In the genomic region with DNA sequence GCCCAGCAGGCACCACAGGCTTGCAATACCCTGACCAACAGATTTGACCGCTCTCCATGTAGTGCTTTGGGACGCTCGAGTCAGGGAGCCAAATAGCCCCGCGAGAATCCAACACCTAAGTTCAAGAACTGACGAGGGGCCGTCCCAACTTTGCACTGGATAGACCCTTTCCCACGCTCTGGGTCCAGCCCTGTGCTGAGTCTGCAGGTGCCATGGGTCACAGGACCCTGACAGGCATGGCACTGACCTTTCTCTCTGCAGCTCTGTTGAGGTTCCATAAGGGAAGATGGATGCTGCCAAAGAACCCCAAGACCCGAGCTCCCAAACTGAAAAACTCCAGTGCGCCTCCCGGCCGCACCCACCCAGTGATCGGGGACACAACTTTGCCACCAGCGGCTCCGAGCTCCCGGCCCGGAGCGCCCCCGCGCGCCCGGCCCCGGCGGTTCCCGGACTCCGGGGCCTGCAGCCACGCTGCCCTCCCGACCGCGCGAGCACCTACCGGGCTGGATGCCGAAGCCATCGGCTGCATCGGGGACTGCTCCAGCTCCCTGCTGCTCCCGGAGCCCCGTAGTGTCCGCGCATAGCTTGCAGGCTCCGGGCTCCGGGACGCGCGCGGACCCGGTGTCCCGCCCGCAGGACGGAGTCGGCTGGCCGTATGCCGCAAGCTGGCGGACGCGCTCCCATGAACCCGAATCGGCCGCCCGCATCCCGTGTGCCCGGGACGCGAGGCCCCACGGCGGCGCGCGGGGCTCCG, we compare ENCODE assay signal across 7 mouse cellular contexts. TPM values are rescaled to one million over a fixed set of nuclear protein-coding genes. Genes with fewer than 3 reads are reported as not detected.
DNase-seq lines count a peak whose midpoint lies in the region; ATAC-seq and TF ChIP-seq lines count a peak whose summit lies in the region.

No protein-coding gene starts in this region.

- peak; percentile 71 for DNase-seq in brain, adult 2 months (ENCODE audit: low read depth, low spot score)
- DNase-seq in heart, adult 2 months: peak; percentile 83 to 85
- DNase-seq in kidney, adult 11 months: peak; percentile 67
- DNase-seq in limb, embryonic 11.5 days (ENCODE audit: low spot score): peak; percentile 65
- DNase-seq in midbrain, embryonic 11.5 days (ENCODE audit: low spot score, missing footprints): peak; percentile 94

- no peak for TF ChIP-seq POLR2A in cortical plate, adult 2 months (IDR thresholded peaks at IDR 0.05; ENCODE audit: extremely low read depth, insufficient read depth, low read length)
- TF ChIP-seq POLR2A in heart, adult 2 months (IDR thresholded peaks at IDR 0.05; ENCODE audit: insufficient read depth, low read depth, low read length): no peak

- TF ChIP-seq EP300 in heart, adult 2 months (IDR thresholded peaks at IDR 0.05; ENCODE audit: insufficient read depth, low read depth, low read length): no peak

- H3K36me3 ChIP-seq in heart, adult 2 months (ENCODE audit: control insufficient read depth, insufficient read depth, low read length): no peaks in the 10 kb centered on the region
- H3K36me3 ChIP-seq in limb, embryonic 11.5 days (ENCODE audit: control insufficient read depth, insufficient read depth, low read length): no peaks in the 10 kb centered on the region
- H3K36me3 ChIP-seq in midbrain, embryonic 11.5 days (ENCODE audit: control insufficient read depth, insufficient read depth, low read length): no peaks in the 10 kb centered on the region
- H3K36me3 ChIP-seq in stomach, embryonic 14.5 days (ENCODE audit: control insufficient read depth, insufficient read depth, low read length): no peaks in the 10 kb centered on the region

- no peaks in the 10 kb centered on the region for H3K79me2 ChIP-seq in heart, adult 2 months (replicated peaks; ENCODE audit: control insufficient read depth, insufficient read depth, low read length)

- H3K9ac ChIP-seq in heart, adult 2 months (ENCODE audit: low read depth, low read length): peak overlapping the region; percentile 87
- H3K9ac ChIP-seq in limb, embryonic 11.5 days (ENCODE audit: low read length): peak overlapping the region; percentile 79
- peak overlapping the region; percentile 72 for H3K9ac ChIP-seq in midbrain, embryonic 11.5 days (ENCODE audit: low read length)
- peak overlapping the region; percentile 65 for H3K9ac ChIP-seq in stomach, embryonic 14.5 days (replicated peaks; ENCODE audit: low read depth, low read length)

- H3K4me1 ChIP-seq in cortical plate, adult 2 months (ENCODE audit: control insufficient read depth, insufficient read depth, low read length): peaks cover 3% of the 10 kb centered on the region
- peaks cover 12% of the 10 kb centered on the region for H3K4me1 ChIP-seq in heart, adult 2 months (ENCODE audit: control insufficient read depth, insufficient read depth, low read length)
- H3K4me1 ChIP-seq in limb, embryonic 11.5 days (ENCODE audit: control insufficient read depth, insufficient read depth, low read length): peaks cover 28% of the 10 kb centered on the region
- peaks cover 15% of the 10 kb centered on the region for H3K4me1 ChIP-seq in midbrain, embryonic 11.5 days (ENCODE audit: control insufficient read depth, insufficient read depth, low read length)
- H3K4me1 ChIP-seq in stomach, embryonic 14.5 days (ENCODE audit: control insufficient read depth, insufficient read depth, low read length): peaks cover 34% of the 10 kb centered on the region; the same call in 1 of the 2 replicates

- intact Hi-C loops in heart, adult 2 months (cut with DNase I): loop anchor here (2.0 kb wide), 2 partner anchors 72 to 86 kb away; no protein-coding TSS in a partner anchor

- no peak overlapping the region for H3K27ac ChIP-seq in cortical plate, adult 2 months (ENCODE audit: insufficient read depth, low read length)
- H3K27ac ChIP-seq in heart, adult 2 months: peak overlapping the region; percentile 58
- peak overlapping the region; percentile 79 for H3K27ac ChIP-seq in limb, embryonic 11.5 days (replicated peaks; ENCODE audit: low read depth, low read length)
- H3K27ac ChIP-seq in midbrain, embryonic 11.5 days (ENCODE audit: low read depth, low read length): no peak overlapping the region
- H3K27ac ChIP-seq in stomach, embryonic 14.5 days (ENCODE audit: low read length): peak overlapping the region; percentile 76

- under 1% methylated on average over 69 of the region's 69 CpGs for WGBS in heart, adult 2 months
- under 1% methylated on average over 68 of the region's 69 CpGs for WGBS in limb, embryonic 11.5 days
- under 1% methylated on average over 69 of the region's 69 CpGs for WGBS in midbrain, embryonic 11.5 days
- WGBS in stomach, embryonic 14.5 days: 1% methylated on average over 69 of the region's 69 CpGs

- peak overlapping the region; percentile 98 for H3K4me2 ChIP-seq in limb, embryonic 11.5 days (ENCODE audit: low read depth, severe bottlenecking)
- H3K4me2 ChIP-seq in midbrain, embryonic 11.5 days: peak overlapping the region; percentile 99
- peak overlapping the region; percentile 89 for H3K4me2 ChIP-seq in stomach, embryonic 14.5 days (replicated peaks; ENCODE audit: low read depth, low read length)

- peak; percentile 20; the same call in 1 of the 2 replicates for ATAC-seq in limb, embryonic 11.5 days (ENCODE audit: insufficient number of reproducible peaks, low FRiP score, low TSS enrichment, low read depth)
- ATAC-seq in midbrain, embryonic 11.5 days (ENCODE audit: low FRiP score): peak; percentile 76
- peak; percentile 59 for ATAC-seq in stomach, embryonic 14.5 days (ENCODE audit: insufficient number of reproducible peaks, insufficient read depth, low FRiP score, low read depth)

- H3K9me3 ChIP-seq in limb, embryonic 11.5 days (ENCODE audit: control insufficient read depth, low read length): no peaks in the 10 kb centered on the region
- no peaks in the 10 kb centered on the region for H3K9me3 ChIP-seq in midbrain, embryonic 11.5 days (ENCODE audit: control insufficient read depth, low read length)
- no peaks in the 10 kb centered on the region for H3K9me3 ChIP-seq in stomach, embryonic 14.5 days (ENCODE audit: control insufficient read depth, low read depth, low read length)

- peak overlapping the region; percentile 16 for H3K4me3 ChIP-seq in cortical plate, adult 2 months (ENCODE audit: insufficient read depth, low read length)
- H3K4me3 ChIP-seq in heart, adult 2 months: peak overlapping the region; percentile 86
- peak overlapping the region; percentile 69 for H3K4me3 ChIP-seq in limb, embryonic 11.5 days (ENCODE audit: low read depth, low read length)
- peak overlapping the region; percentile 66 for H3K4me3 ChIP-seq in midbrain, embryonic 11.5 days (ENCODE audit: low read depth, low read length)
- H3K4me3 ChIP-seq in stomach, embryonic 14.5 days (ENCODE audit: low read depth, low read length): peak overlapping the region; percentile 61

- no peak for TF ChIP-seq CTCF in cortical plate, adult 2 months (IDR thresholded peaks at IDR 0.05; ENCODE audit: extremely low read depth, insufficient read depth, low read length)
- peak; percentile 82 for TF ChIP-seq CTCF in heart, adult 2 months (IDR thresholded peaks at IDR 0.05)

- H3K27me3 ChIP-seq in heart, adult 2 months (ENCODE audit: control insufficient read depth, insufficient read depth, low read length): no peaks in the 10 kb centered on the region
- no peaks in the 10 kb centered on the region for H3K27me3 ChIP-seq in limb, embryonic 11.5 days (ENCODE audit: control insufficient read depth, insufficient read depth, low read length)
- H3K27me3 ChIP-seq in midbrain, embryonic 11.5 days (ENCODE audit: control insufficient read depth, insufficient read depth, low read length): peaks cover 6% of the 10 kb centered on the region; the same call in 1 of the 2 replicates
- no peaks in the 10 kb centered on the region for H3K27me3 ChIP-seq in stomach, embryonic 14.5 days (ENCODE audit: control insufficient read depth, insufficient read depth, low read length)

RNA-seq across cellular contexts. Expression of gene Kazn, which starts 0.5 kb away (rescaled TPM):
- 45.8 and 60.3 TPM in 2 replicates for polyA plus RNA-seq in cortical plate, adult 2 months (2012; rRNA removed)
- 1 to 10 TPM; 2.4 to 3.4 TPM for total RNA-seq in heart, adult 2 months (2021)
- polyA plus RNA-seq in heart, adult 2 months (2012; rRNA removed): 3.8 and 5.7 TPM in 2 replicates
- 8.6 and 9.0 TPM in 2 replicates for polyA plus RNA-seq in limb, embryonic 11.5 days (2014; fragmentation: Nextera tagmentation; extraction: Ambion mirVana)
- 9.2 and 12.1 TPM in 2 replicates for polyA plus RNA-seq in midbrain, embryonic 11.5 days (2014; fragmentation: Nextera tagmentation; extraction: Ambion mirVana)
- 12.5 and 14.3 TPM in 2 replicates for polyA plus RNA-seq in stomach, embryonic 14.5 days (2014; fragmentation: Nextera tagmentation; extraction: Ambion mirVana)

Comparison
In these comparisons a context has a peak if more than half of its experiments do, and no peak if none do; other contexts are left out.
1. H3K27ac ChIP-seq: peak in heart, adult 2 months (single experiment), limb, embryonic 11.5 days (single experiment) and stomach, embryonic 14.5 days (single experiment); none in cortical plate, adult 2 months (single experiment) and midbrain, embryonic 11.5 days (single experiment).
2. H3K4me3 ChIP-seq: peak in every context shown above with its lines; median percentile 86 in heart, adult 2 months; 69 in limb, embryonic 11.5 days; 66 in midbrain, embryonic 11.5 days; 61 in stomach, embryonic 14.5 days; 16 in cortical plate, adult 2 months.
3. ATAC-seq: peak in every context shown above with its lines; median percentile 76 in midbrain, embryonic 11.5 days; 59 in stomach, embryonic 14.5 days; 20 in limb, embryonic 11.5 days.
4. Peak in every context shown above with its lines, with median percentiles within 50 percentile points of each other: DNase-seq, H3K9ac ChIP-seq and H3K4me2 ChIP-seq.